Mouse (Mus musculus) urinary bladder, postnatal 36 days (tissue): ENCODE measurements at regions not wholly inside any gene's neighbourhood (a gene's known extent, or its start where the extent isn't known, plus 50 kb on each side); places are given as distances from the start of the nearest gene placed in this dataset.
A peak's percentile ranks its signal among the peaks of the same experiment; 100 is the strongest.
"Not testable (repeated sequence)": the region's sequence is repeated elsewhere in the genome, so short reads cannot be mapped to it uniquely, and the experiment has no call there.

Source experiments
- DNase-seq, 2 experiments: peaks; one replicate each; pipeline ENCODE4 v3.0.0; 2022; ENCODE audit warnings: low spot score in 2 of 2, mixed read lengths in 1 of 2

GRCm38 (mm10) chr3:7811301-7811700 is 1191.1 kb upstream of the 1700008P02Rik start:
- not testable (repeated sequence) for DNase-seq

GRCm38 (mm10) chr3:7805121-7805520 is 1184.9 kb upstream of the 1700008P02Rik start:
- DNase-seq, result not testable (repeated sequence)

- DNase-seq, result no peak
Observed at GRCm38 (mm10) chr3:7804209-7804608, 1184.0 kb upstream of the 1700008P02Rik start.

GRCm38 (mm10) chr3:7799486-7799885 is 1179.2 kb upstream of the 1700008P02Rik start:
- DNase-seq, result no peak

GRCm38 (mm10) chr3:7787665-7788064 is 1167.4 kb upstream of the 1700008P02Rik start:
- no peak for DNase-seq

- no peak for DNase-seq
Observed at GRCm38 (mm10) chr3:7785096-7785495, 1164.9 kb upstream of the 1700008P02Rik start.

GRCm38 (mm10) chr3:7755445-7755844 is 1135.2 kb upstream of the 1700008P02Rik start:
- no peak for DNase-seq

- no peak for DNase-seq
Observed at GRCm38 (mm10) chr3:7713741-7714140, 1093.5 kb upstream of the 1700008P02Rik start.

- no peak for DNase-seq
Observed at GRCm38 (mm10) chr3:7713130-7713529, 1092.9 kb upstream of the 1700008P02Rik start.

- DNase-seq, result no peak
Observed at GRCm38 (mm10) chr3:7712466-7712865, 1092.2 kb upstream of the 1700008P02Rik start.

- no peak for DNase-seq
Observed at GRCm38 (mm10) chr3:7708609-7709008, 1088.4 kb upstream of the 1700008P02Rik start.

GRCm38 (mm10) chr3:7683536-7683935 is 1063.3 kb upstream of the 1700008P02Rik start:
- no peak for DNase-seq

GRCm38 (mm10) chr3:7682816-7683215 is 1062.6 kb upstream of the 1700008P02Rik start:
- not testable (repeated sequence) for DNase-seq

GRCm38 (mm10) chr3:7682311-7682710 is 1062.1 kb upstream of the 1700008P02Rik start:
- no peak for DNase-seq

- peak in 1 of 2 experiments; percentile 13 for DNase-seq
Observed at GRCm38 (mm10) chr3:7669956-7670355, 1049.7 kb upstream of the 1700008P02Rik start.

GRCm38 (mm10) chr3:7667851-7668250 is 1047.6 kb upstream of the 1700008P02Rik start:
- DNase-seq, result not testable (repeated sequence)

GRCm38 (mm10) chr3:7666391-7667142 is 1046.3 kb upstream of the 1700008P02Rik start:
- peak; percentile 30 to 43 for DNase-seq
